Mouse (Mus musculus) megakaryocyte-erythroid progenitor cell, adult 5-6 weeks (primary cell): ENCODE results near the gene Amigo1. TPM values are rescaled to one million over a fixed set of nuclear protein-coding genes. Genes with fewer than 3 reads are reported as not detected.

Experiments used
- total RNA-seq, 2 experiments: library from RNA; stranded (forward) in 1 of 2; stranded (reverse) in 1 of 2; fragments of 200-1000, 215-1000 nt in 1 of 2; fragments of >200 nt in 1 of 2; fragmentation: Nextera tagmentation in 1 of 2; gene quantifications; 2 replicates each; pipeline ENCODE4 v1.2.3; 2014 to 2017

Gene Amigo1
- total RNA-seq, 2 experiments from 2014 or later: 0.66 to 1.3 TPM

Other genes starting within 250 kb of the Amigo1 start
- not detected in 2 replicates for gene Gstm6, start 242.6 kb upstream of the Amigo1 start, total RNA-seq (2014; fragmentation: Nextera tagmentation)
- not detected in 2 replicates for gene Gstm6, start 242.6 kb upstream of the Amigo1 start, total RNA-seq (2017)
- not detected in 2 replicates for gene Gstm3, start 217.1 kb upstream of the Amigo1 start, total RNA-seq (2014; fragmentation: Nextera tagmentation)
- not detected in 2 replicates for gene Gstm3, start 217.1 kb upstream of the Amigo1 start, total RNA-seq (2017)
- gene Gstm2, start 199.9 kb upstream of the Amigo1 start, total RNA-seq (2014; fragmentation: Nextera tagmentation): not detected in 2 replicates
- 1.5 and 2.6 TPM in 2 replicates for gene Gstm2, start 199.9 kb upstream of the Amigo1 start, total RNA-seq (2017)
- gene Gstm1, start 168.4 kb upstream of the Amigo1 start, total RNA-seq (2014; fragmentation: Nextera tagmentation): 9.1 and 18.8 TPM in 2 replicates
- gene Gstm1, start 168.4 kb upstream of the Amigo1 start, total RNA-seq (2017): 8.4 and 14.7 TPM in 2 replicates
- 2.8 and 3.6 TPM in 2 replicates for gene Gstm4, start 141.4 kb upstream of the Amigo1 start, total RNA-seq (2014; fragmentation: Nextera tagmentation)
- 1.7 and 2.9 TPM in 2 replicates for gene Gstm4, start 141.4 kb upstream of the Amigo1 start, total RNA-seq (2017)
- 56.9 and 63.8 TPM in 2 replicates for gene Ampd2, start 99.7 kb upstream of the Amigo1 start, total RNA-seq (2014; fragmentation: Nextera tagmentation)
- gene Ampd2, start 99.7 kb upstream of the Amigo1 start, total RNA-seq (2017): 23.8 and 41.6 TPM in 2 replicates
- 0.64 TPM in 1 of 2 replicates, not detected in the other for gene Gnat2, start 93.5 kb upstream of the Amigo1 start, total RNA-seq (2014; fragmentation: Nextera tagmentation)
- gene Gnat2, start 93.5 kb upstream of the Amigo1 start, total RNA-seq (2017): 1.7 TPM in 1 of 2 replicates, not detected in the other
- 59.5 and 66.7 TPM in 2 replicates for gene Gnai3, start 40.2 kb upstream of the Amigo1 start, total RNA-seq (2014; fragmentation: Nextera tagmentation)
- gene Gnai3, start 40.2 kb upstream of the Amigo1 start, total RNA-seq (2017): 114 and 126 TPM in 2 replicates
- gene Gpr61, start 31.5 kb upstream of the Amigo1 start, total RNA-seq (2014; fragmentation: Nextera tagmentation): not detected in 2 replicates
- not detected in 2 replicates for gene Gpr61, start 31.5 kb upstream of the Amigo1 start, total RNA-seq (2017)
- 3.8 and 5.0 TPM in 2 replicates for gene Cyb561d1, start 14.9 kb downstream of the Amigo1 start, total RNA-seq (2014; fragmentation: Nextera tagmentation)
- gene Cyb561d1, start 14.9 kb downstream of the Amigo1 start, total RNA-seq (2017): 3.5 and 4.6 TPM in 2 replicates
- 8.3 and 12.1 TPM in 2 replicates for gene Atxn7l2, start 24.6 kb downstream of the Amigo1 start, total RNA-seq (2014; fragmentation: Nextera tagmentation)
- gene Atxn7l2, start 24.6 kb downstream of the Amigo1 start, total RNA-seq (2017): 1.9 and 3.2 TPM in 2 replicates
- not detected in 2 replicates for gene Sypl2, start 40.3 kb downstream of the Amigo1 start, total RNA-seq (2014; fragmentation: Nextera tagmentation)
- not detected in 2 replicates for gene Sypl2, start 40.3 kb downstream of the Amigo1 start, total RNA-seq (2017)
- gene Psma5, start 70.6 kb downstream of the Amigo1 start, total RNA-seq (2014; fragmentation: Nextera tagmentation): 223 and 248 TPM in 2 replicates
- gene Psma5, start 70.6 kb downstream of the Amigo1 start, total RNA-seq (2017): 358 and 414 TPM in 2 replicates
- 4.5 and 7.6 TPM in 2 replicates for gene Sort1, start 97.7 kb downstream of the Amigo1 start, total RNA-seq (2014; fragmentation: Nextera tagmentation)
- 5.8 and 7.7 TPM in 2 replicates for gene Sort1, start 97.7 kb downstream of the Amigo1 start, total RNA-seq (2017)
- not detected in 2 replicates for gene Mybphl, start 178.6 kb downstream of the Amigo1 start, total RNA-seq (2014; fragmentation: Nextera tagmentation)
- not detected in 2 replicates for gene Mybphl, start 178.6 kb downstream of the Amigo1 start, total RNA-seq (2017)
- 34.4 and 34.9 TPM in 2 replicates for gene Psrc1, start 197.5 kb downstream of the Amigo1 start, total RNA-seq (2014; fragmentation: Nextera tagmentation)
- 13.6 and 24.9 TPM in 2 replicates for gene Psrc1, start 197.5 kb downstream of the Amigo1 start, total RNA-seq (2017)
- gene Celsr2, start 229.2 kb downstream of the Amigo1 start, total RNA-seq (2014; fragmentation: Nextera tagmentation): 1.8 and 6.5 TPM in 2 replicates
- gene Celsr2, start 229.2 kb downstream of the Amigo1 start, total RNA-seq (2017): 0.42 and 2.3 TPM in 2 replicates